Mouse (Mus musculus) small intestine, adult 2 months (tissue): Measurements from ENCODE around the gene Rad51c.
"Not testable (repeated sequence)": the region's sequence is repeated elsewhere in the genome, so short reads cannot be mapped to it uniquely, and the experiment has no call there.

Source experiments
- CTCF ChIP-seq: fragments of 200-500 bp; IDR thresholded peaks from 2 replicates; pipeline ENCODE4 v1.5.1; 2012; ENCODE audit warnings: low read depth, mild to moderate bottlenecking, control low read depth, inconsistent platforms, low read length, moderate library complexity, mixed read lengths; ENCODE audit not compliant: insufficient replicate concordance, insufficient read length; ENCODE audit errors: extremely low read depth
- POLR2A ChIP-seq: fragments of 200-500 bp; IDR thresholded peaks from 2 replicates; pipeline ENCODE4 v1.6.1; 2012; ENCODE audit warnings: low read depth, mild to moderate bottlenecking, control low read depth, inconsistent platforms, low read length, moderate library complexity

GRCm38 (mm10) chr11:87431813-87432212, 27.1 kb upstream of the Rad51c start:
- not testable (repeated sequence) for TF ChIP-seq POLR2A, CTCF
